Mouse (Mus musculus): ENCODE measurements around the gene Kcnip4. TPM values are rescaled to one million over a fixed set of nuclear protein-coding genes. Genes with fewer than 3 reads are reported as not detected.

The Kcnip4 gene
- total and polyA plus RNA-seq, 3 experiments, result 0.19 TPM; not detected in 2

DNA sequence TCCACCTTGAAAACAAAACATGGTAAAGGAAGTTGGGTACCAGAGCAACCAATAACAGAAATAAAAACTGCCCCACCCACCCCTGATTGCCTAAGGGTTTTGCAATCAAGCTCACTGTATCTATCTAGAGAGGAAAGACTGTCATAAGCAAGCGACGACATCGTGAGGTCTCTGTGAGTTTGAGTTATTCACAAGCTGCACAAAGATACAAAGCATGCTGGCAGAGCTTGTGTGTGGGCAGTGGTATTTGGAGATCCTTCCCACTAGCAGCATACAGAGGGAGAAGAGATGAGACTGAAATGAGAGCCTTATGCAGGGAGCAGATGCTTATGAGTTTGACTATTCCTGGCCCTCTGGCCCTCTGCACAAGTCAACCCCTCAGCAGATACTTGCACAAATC, 23.2 kb upstream of the Kcnip4 start:
- Histone ChIP-seq H3K79me2 (ENCODE audit: control insufficient read depth, insufficient read depth, low read length, poor library complexity) (no peaks in the 10 kb centered on the region), H3K27me3 (ENCODE audit: control insufficient read depth in 1 of 2, insufficient read depth in 2 of 2, low read length in 2 of 2) (no peaks in the 10 kb centered on the region), H3K27ac (ENCODE audit: control insufficient read depth, low read depth, low read length) (no peak overlapping the region), H3K4me1 (ENCODE audit: control insufficient read depth in 1 of 2, insufficient read depth in 2 of 2, low read length in 2 of 2) (no peaks in the 10 kb centered on the region), H3K36me3 (ENCODE audit: control insufficient read depth in 1 of 2, insufficient read depth in 2 of 2, low read length in 2 of 2) (no peaks in the 10 kb centered on the region), H3K9ac (ENCODE audit: control insufficient read depth, low read depth, low read length, poor library complexity, severe bottlenecking) (no peak overlapping the region), H3K4me3 (ENCODE audit: control insufficient read depth in 1 of 2, insufficient read depth in 1 of 2, low read depth in 2 of 2, low read length in 2 of 2) (no peak overlapping the region), H3K9me3 (replicated peaks; ENCODE audit: insufficient read depth, low read length) (no peaks in the 10 kb centered on the region)
- TF ChIP-seq POLR2AphosphoS5 (IDR thresholded peaks at IDR 0.05; ENCODE audit: borderline replicate concordance, low read depth, low read length) (no peak), MYC (IDR thresholded peaks at IDR 0.05; ENCODE audit: low read depth, low read length) (no peak), MYB (IDR thresholded peaks at IDR 0.05; ENCODE audit: low read depth, low read length) (no peak), USF2 (IDR thresholded peaks at IDR 0.05; ENCODE audit: borderline replicate concordance in 1 of 2, insufficient read depth in 1 of 2, low read depth in 1 of 2, low read length in 2 of 2) (no peak), E2F4 (IDR thresholded peaks at IDR 0.05; ENCODE audit: borderline replicate concordance, low read depth, low read length) (no peak), GABPA (IDR thresholded peaks at IDR 0.05; ENCODE audit: low read depth, low read length) (no peak), HCFC1 (IDR thresholded peaks at IDR 0.05; ENCODE audit: low read depth, low read length) (no peak), USF1 (IDR thresholded peaks at IDR 0.05; ENCODE audit: low read depth, low read length) (no peak), JUND (IDR thresholded peaks at IDR 0.05; ENCODE audit: low read depth, low read length) (no peak), SMC3 (IDR thresholded peaks at IDR 0.05; ENCODE audit: low read depth, low read length) (no peak), RCOR1 (IDR thresholded peaks at IDR 0.05; ENCODE audit: low read depth, low read length) (no peak), MAZ (IDR thresholded peaks at IDR 0.05; ENCODE audit: low read depth, low read length) (no peak), CTCF (IDR thresholded peaks at IDR 0.05 in 2 of 3, conservative IDR thresholded peaks at IDR 0.05 in 1 of 3; ENCODE audit: control insufficient read depth in 1 of 3, insufficient read depth in 1 of 3, low read depth in 2 of 3, low read length in 3 of 3, poor library complexity in 1 of 3, severe bottlenecking in 1 of 3) (no peak), MAFK (IDR thresholded peaks at IDR 0.05; ENCODE audit: borderline replicate concordance, low read depth, low read length) (no peak), GATA1 (IDR thresholded peaks at IDR 0.05; ENCODE audit: low read depth, low read length) (no peak), ELF1 (IDR thresholded peaks at IDR 0.05; ENCODE audit: low read depth, low read length) (no peak), TBP (IDR thresholded peaks at IDR 0.05; ENCODE audit: low read depth, low read length) (no peak), UBTF (IDR thresholded peaks at IDR 0.05; ENCODE audit: borderline replicate concordance, insufficient read depth, low read depth, low read length) (no peak), CHD1 (IDR thresholded peaks at IDR 0.05; ENCODE audit: low read depth, low read length) (no peak), TCF12 (IDR thresholded peaks at IDR 0.05; ENCODE audit: low read depth, low read length) (no peak)
- DNase-seq (ENCODE audit: low read depth, low spot score), result no peak

GRCm38 (mm10) chr5:49529362-49529761, 4.7 kb upstream of the Kcnip4 start:
- Histone ChIP-seq H3K4me3 (ENCODE audit: control insufficient read depth in 1 of 2, insufficient read depth in 1 of 2, low read depth in 2 of 2, low read length in 2 of 2) (no peak overlapping the region), H3K9me3 (replicated peaks; ENCODE audit: insufficient read depth, low read length) (no peaks in the 10 kb centered on the region), H3K9ac (ENCODE audit: control insufficient read depth, low read depth, low read length, poor library complexity, severe bottlenecking) (no peak overlapping the region), H3K79me2 (ENCODE audit: control insufficient read depth, insufficient read depth, low read length, poor library complexity) (no peaks in the 10 kb centered on the region), H3K27ac (ENCODE audit: control insufficient read depth, low read depth, low read length) (no peak overlapping the region), H3K36me3 (ENCODE audit: control insufficient read depth in 1 of 2, insufficient read depth in 2 of 2, low read length in 2 of 2) (no peaks in the 10 kb centered on the region), H3K4me1 (ENCODE audit: control insufficient read depth in 1 of 2, insufficient read depth in 2 of 2, low read length in 2 of 2) (no peaks in the 10 kb centered on the region), H3K27me3 (ENCODE audit: control insufficient read depth in 1 of 2, insufficient read depth in 2 of 2, low read length in 2 of 2) (no peaks in the 10 kb centered on the region)
- TF ChIP-seq TBP (IDR thresholded peaks at IDR 0.05; ENCODE audit: low read depth, low read length) (no peak), ELF1 (IDR thresholded peaks at IDR 0.05; ENCODE audit: low read depth, low read length) (no peak), JUND (IDR thresholded peaks at IDR 0.05; ENCODE audit: low read depth, low read length) (no peak), MAZ (IDR thresholded peaks at IDR 0.05; ENCODE audit: low read depth, low read length) (no peak), EP300 (IDR thresholded peaks at IDR 0.05; ENCODE audit: low read depth in 1 of 2, low read length in 2 of 2) (no peak), E2F4 (IDR thresholded peaks at IDR 0.05; ENCODE audit: borderline replicate concordance, low read depth, low read length) (no peak), CHD1 (IDR thresholded peaks at IDR 0.05; ENCODE audit: low read depth, low read length) (no peak), MAX (IDR thresholded peaks at IDR 0.05; ENCODE audit: low read length) (no peak), TCF12 (IDR thresholded peaks at IDR 0.05; ENCODE audit: low read depth, low read length) (no peak), CTCF (IDR thresholded peaks at IDR 0.05 in 2 of 3, conservative IDR thresholded peaks at IDR 0.05 in 1 of 3; ENCODE audit: control insufficient read depth in 1 of 3, insufficient read depth in 1 of 3, low read depth in 2 of 3, low read length in 3 of 3, poor library complexity in 1 of 3, severe bottlenecking in 1 of 3) (no peak), GABPA (IDR thresholded peaks at IDR 0.05; ENCODE audit: low read depth, low read length) (no peak), POLR2AphosphoS2 (IDR thresholded peaks at IDR 0.05; ENCODE audit: low read length) (no peak), POLR2A (IDR thresholded peaks at IDR 0.05; ENCODE audit: control insufficient read depth in 1 of 2, insufficient read depth in 1 of 2, low read depth in 1 of 2, low read length in 2 of 2, poor library complexity in 1 of 2) (no peak), ETS1 (IDR thresholded peaks at IDR 0.05; ENCODE audit: low read depth, low read length) (no peak), RCOR1 (IDR thresholded peaks at IDR 0.05; ENCODE audit: low read depth, low read length) (no peak), CHD2 (IDR thresholded peaks at IDR 0.05; ENCODE audit: low read length) (no peak), MAFK (IDR thresholded peaks at IDR 0.05; ENCODE audit: borderline replicate concordance, low read depth, low read length) (no peak)
- no peak for DNase-seq (ENCODE audit: low read depth, low spot score)

All from MEL (cell line).